Mouse (Mus musculus): ENCODE results near the gene Tbc1d1. TPM values are rescaled to one million over a fixed set of nuclear protein-coding genes. Genes with fewer than 3 reads are reported as not detected.

The Tbc1d1 gene
- polyA plus RNA-seq, 1 experiment from 2014 or later, result 30.7 TPM

GRCm38 (mm10) chr5:64254988-64255387 is 98.9 kb downstream of the Tbc1d1 start:
- peaks cover 23% of the 10 kb centered on the region for H3K4me1 ChIP-seq
- H3K27ac ChIP-seq, result no peak overlapping the region
- peaks cover 23% of the 10 kb centered on the region for H3K36me3 ChIP-seq (replicated peaks)
- 43% methylated on average over 6 of the region's 6 CpGs for WGBS
- no peaks in the 10 kb centered on the region for H3K9me3 ChIP-seq
- H3K4me3 ChIP-seq, result no peak overlapping the region
- no peak for DNase-seq (ENCODE audit: extremely low spot score, low spot score)
- no peaks in the 10 kb centered on the region for H3K27me3 ChIP-seq (ENCODE audit: poor library complexity, severe bottlenecking)

- Histone ChIP-seq H3K27ac (no peak overlapping the region), H3K36me3 (replicated peaks) (peaks cover 24% of the 10 kb centered on the region), H3K9me3 (no peaks in the 10 kb centered on the region), H3K27me3 (ENCODE audit: poor library complexity, severe bottlenecking) (no peaks in the 10 kb centered on the region), H3K4me1 (no peaks in the 10 kb centered on the region), H3K4me3 (no peak overlapping the region)
- WGBS, result 93% methylated on average over 11 of the region's 11 CpGs
- DNase-seq (ENCODE audit: extremely low spot score, low spot score), result no peak
These were observed 107.2 kb downstream of the Tbc1d1 start for GRCm38 (mm10) chr5:64263348-64263747.

GRCm38 (mm10) chr5:64263898-64264478 is 107.9 kb downstream of the Tbc1d1 start:
- H3K27ac ChIP-seq, result 0 out of 2 replicates have a peak overlapping the region, but pooled peaks have one; percentile 22
- no peaks in the 10 kb centered on the region for H3K27me3 ChIP-seq (ENCODE audit: poor library complexity, severe bottlenecking)
- H3K9me3 ChIP-seq, result no peaks in the 10 kb centered on the region
- peaks cover 22% of the 10 kb centered on the region for H3K36me3 ChIP-seq (replicated peaks)
- WGBS, result 86% methylated on average over 13 of the region's 13 CpGs
- DNase-seq (ENCODE audit: extremely low spot score, low spot score), result no peak
- H3K4me1 ChIP-seq, result no peaks in the 10 kb centered on the region
- no peak overlapping the region for H3K4me3 ChIP-seq

- Histone ChIP-seq H3K4me3 (no peak overlapping the region), H3K36me3 (replicated peaks) (peaks cover 17% of the 10 kb centered on the region), H3K27ac (no peak overlapping the region), H3K9me3 (no peaks in the 10 kb centered on the region), H3K4me1 (peaks cover 9% of the 10 kb centered on the region), H3K27me3 (ENCODE audit: poor library complexity, severe bottlenecking) (no peaks in the 10 kb centered on the region)
- no peak for DNase-seq (ENCODE audit: extremely low spot score, low spot score)
- WGBS, result 23% methylated on average over 3 of the region's 3 CpGs
These were observed 109.0 kb downstream of the Tbc1d1 start for GRCm38 (mm10) chr5:64265145-64265544.

- H3K4me3 ChIP-seq, result no peak overlapping the region
- H3K27me3 ChIP-seq (ENCODE audit: poor library complexity, severe bottlenecking), result no peaks in the 10 kb centered on the region
- H3K36me3 ChIP-seq (replicated peaks), result peaks cover 24% of the 10 kb centered on the region
- DNase-seq (ENCODE audit: extremely low spot score, low spot score), result no peak
- WGBS, result 87% methylated on average over 3 of the region's 3 CpGs
- no peaks in the 10 kb centered on the region for H3K9me3 ChIP-seq
- H3K4me1 ChIP-seq, result peaks cover 11% of the 10 kb centered on the region
- no peak overlapping the region for H3K27ac ChIP-seq
These were observed 109.8 kb downstream of the Tbc1d1 start for GRCm38 (mm10) chr5:64265906-64266305.

- Histone ChIP-seq H3K4me3 (no peak overlapping the region), H3K36me3 (replicated peaks) (peaks cover 30% of the 10 kb centered on the region), H3K4me1 (peaks cover 11% of the 10 kb centered on the region), H3K27ac (no peak overlapping the region), H3K27me3 (ENCODE audit: poor library complexity, severe bottlenecking) (no peaks in the 10 kb centered on the region), H3K9me3 (no peaks in the 10 kb centered on the region)
- WGBS, result 90% methylated on average over 2 of the region's 2 CpGs
- no peak for DNase-seq (ENCODE audit: extremely low spot score, low spot score)
These were observed 110.4 kb downstream of the Tbc1d1 start for GRCm38 (mm10) chr5:64266534-64266933.

- whole genome bisulfite sequencing, result 95% methylated on average over 9 of the region's 9 CpGs
- Histone ChIP-seq H3K27ac (no peak overlapping the region), H3K9me3 (no peaks in the 10 kb centered on the region), H3K36me3 (replicated peaks) (peaks cover 37% of the 10 kb centered on the region), H3K27me3 (ENCODE audit: poor library complexity, severe bottlenecking) (no peaks in the 10 kb centered on the region), H3K4me1 (peaks cover 15% of the 10 kb centered on the region), H3K4me3 (no peak overlapping the region)
- DNase-seq (ENCODE audit: extremely low spot score, low spot score), result no peak
These were observed 111.2 kb downstream of the Tbc1d1 start for GRCm38 (mm10) chr5:64267279-64267678.

- DNase-seq (ENCODE audit: extremely low spot score, low spot score), result no peak
- Histone ChIP-seq H3K36me3 (replicated peaks) (peaks cover 33% of the 10 kb centered on the region), H3K27ac (peak overlapping the region; percentile 48), H3K9me3 (no peaks in the 10 kb centered on the region), H3K4me3 (no peak overlapping the region), H3K4me1 (peaks cover 23% of the 10 kb centered on the region), H3K27me3 (ENCODE audit: poor library complexity, severe bottlenecking) (no peaks in the 10 kb centered on the region)
- WGBS, result 16% methylated on average over 7 of the region's 7 CpGs
These were observed 113.6 kb downstream of the Tbc1d1 start for GRCm38 (mm10) chr5:64269669-64270068.

GRCm38 (mm10) chr5:64273517-64273916 is 117.4 kb downstream of the Tbc1d1 start:
- H3K4me3 ChIP-seq, result no peak overlapping the region
- no peak for DNase-seq (ENCODE audit: extremely low spot score, low spot score)
- H3K27ac ChIP-seq, result no peak overlapping the region
- peaks cover 51% of the 10 kb centered on the region for H3K36me3 ChIP-seq (replicated peaks)
- 97% methylated on average over 1 of the region's 1 CpGs for WGBS
- H3K9me3 ChIP-seq, result no peaks in the 10 kb centered on the region
- peaks cover 32% of the 10 kb centered on the region for H3K4me1 ChIP-seq
- H3K27me3 ChIP-seq (ENCODE audit: poor library complexity, severe bottlenecking), result no peaks in the 10 kb centered on the region

GRCm38 (mm10) chr5:64274296-64274695 is 118.2 kb downstream of the Tbc1d1 start:
- H3K27me3 ChIP-seq (ENCODE audit: poor library complexity, severe bottlenecking), result no peaks in the 10 kb centered on the region
- WGBS, result 81% methylated on average over 9 of the region's 9 CpGs
- DNase-seq (ENCODE audit: extremely low spot score, low spot score), result no peak
- H3K4me1 ChIP-seq, result peaks cover 32% of the 10 kb centered on the region
- no peaks in the 10 kb centered on the region for H3K9me3 ChIP-seq
- no peak overlapping the region for H3K4me3 ChIP-seq
- H3K27ac ChIP-seq, result no peak overlapping the region
- H3K36me3 ChIP-seq (replicated peaks), result peaks cover 59% of the 10 kb centered on the region

GRCm38 (mm10) chr5:64274738-64275451 is 118.8 kb downstream of the Tbc1d1 start:
- Histone ChIP-seq H3K4me3 (no peak overlapping the region), H3K36me3 (replicated peaks) (peaks cover 65% of the 10 kb centered on the region), H3K27ac (no peak overlapping the region), H3K27me3 (ENCODE audit: poor library complexity, severe bottlenecking) (no peaks in the 10 kb centered on the region), H3K9me3 (no peaks in the 10 kb centered on the region), H3K4me1 (peaks cover 26% of the 10 kb centered on the region)
- DNase-seq (ENCODE audit: extremely low spot score, low spot score), result no peak
- 41% methylated on average over 17 of the region's 17 CpGs for WGBS

GRCm38 (mm10) chr5:64277646-64278191 is 121.6 kb downstream of the Tbc1d1 start:
- WGBS, result 93% methylated on average over 7 of the region's 7 CpGs
- no peak for DNase-seq (ENCODE audit: extremely low spot score, low spot score)
- H3K4me1 ChIP-seq, result peaks cover 18% of the 10 kb centered on the region
- H3K27me3 ChIP-seq (ENCODE audit: poor library complexity, severe bottlenecking), result no peaks in the 10 kb centered on the region
- H3K4me3 ChIP-seq, result no peak overlapping the region
- no peaks in the 10 kb centered on the region for H3K9me3 ChIP-seq
- H3K27ac ChIP-seq, result no peak overlapping the region
- peaks cover 71% of the 10 kb centered on the region for H3K36me3 ChIP-seq (replicated peaks)

- peaks cover 79% of the 10 kb centered on the region for H3K36me3 ChIP-seq (replicated peaks)
- peaks cover 9% of the 10 kb centered on the region for H3K4me1 ChIP-seq
- no peaks in the 10 kb centered on the region for H3K27me3 ChIP-seq (ENCODE audit: poor library complexity, severe bottlenecking)
- WGBS, result 78% methylated on average over 7 of the region's 7 CpGs
- no peak overlapping the region for H3K4me3 ChIP-seq
- DNase-seq (ENCODE audit: extremely low spot score, low spot score), result no peak
- H3K27ac ChIP-seq, result no peak overlapping the region
- H3K9me3 ChIP-seq, result no peaks in the 10 kb centered on the region
These were observed 123.6 kb downstream of the Tbc1d1 start for GRCm38 (mm10) chr5:64279668-64280067.

Measured in forebrain, embryonic 10.5 days (tissue).